Mouse (Mus musculus) spleen, adult 12 weeks (tissue): Measurements from ENCODE around the gene Myb.
A peak's percentile ranks its signal among the peaks of the same experiment; 100 is the strongest.

Experiments
- DNase-seq: peaks from one replicate; pipeline ENCODE4 v3.0.0; 2022; ENCODE audit warnings: low spot score

Gene Myb

GRCm38 (mm10) chr10:21077151-21077719, 83.5 kb downstream of the Myb start:
- DNase-seq = peak; percentile 34

GRCm38 (mm10) chr10:21076731-21077130, 84.1 kb downstream of the Myb start:
- no peak for DNase-seq

- DNase-seq = no peak
Observed at GRCm38 (mm10) chr10:21076137-21076536, 84.6 kb downstream of the Myb start.
